Mouse (Mus musculus): ENCODE results near the gene Rlbp1.

GRCm38 (mm10) chr7:79392860-79393513, 6.1 kb upstream of the Rlbp1 start:
- no peak for TF ChIP-seq CTCF (IDR thresholded peaks at IDR 0.05; ENCODE audit: control insufficient read depth, insufficient read depth, insufficient read length)
- no peak for TF ChIP-seq CEBPB (IDR thresholded peaks at IDR 0.05; ENCODE audit: low read depth)
- TF ChIP-seq USF1 (IDR thresholded peaks at IDR 0.05; ENCODE audit: low read depth), result no peak
- TF ChIP-seq MAX (IDR thresholded peaks at IDR 0.05), result no peak
- no peak for TF ChIP-seq MYOD1 (IDR thresholded peaks at IDR 0.05; ENCODE audit: control insufficient read depth, insufficient read length, low read depth)
